ENCODE assay signal across 8 mouse cellular contexts in genomic region chr7:80023621-80024435, GRCm38 (mm10). TPM values are rescaled to one million over a fixed set of nuclear protein-coding genes. Genes with fewer than 3 reads are reported as not detected.
A peak's percentile ranks its signal among the peaks of the same experiment; 100 is the strongest.
DNase-seq lines count a peak whose midpoint lies in the region; ATAC-seq lines count a peak whose summit lies in the region.

No protein-coding gene starts in this region.

- H3K27ac ChIP-seq in embryonic facial prominence, embryonic 14.5 days (replicated peaks; ENCODE audit: low read depth, low read length) = peak overlapping the region; percentile 99
- H3K27ac ChIP-seq in stomach, embryonic 14.5 days (ENCODE audit: low read length) = peak overlapping the region; percentile 97; the same call in 1 of the 2 replicates

- no peaks in the 10 kb centered on the region for H3K27me3 ChIP-seq in embryonic facial prominence, embryonic 14.5 days (replicated peaks; ENCODE audit: control insufficient read depth, insufficient read depth, low read length)
- H3K27me3 ChIP-seq in stomach, embryonic 14.5 days (ENCODE audit: control insufficient read depth, insufficient read depth, low read length) = no peaks in the 10 kb centered on the region

- 66% methylated on average over 5 of the region's 5 CpGs for WGBS in embryonic facial prominence, embryonic 14.5 days
- whole genome bisulfite sequencing in stomach, embryonic 14.5 days = 74% methylated on average over 5 of the region's 5 CpGs

- peaks cover 11% of the 10 kb centered on the region; the same call in 1 of the 2 replicates for H3K4me1 ChIP-seq in embryonic facial prominence, embryonic 14.5 days (ENCODE audit: control insufficient read depth, insufficient read depth, low read length)
- peaks cover 3% of the 10 kb centered on the region; the same call in 1 of the 2 replicates for H3K4me1 ChIP-seq in stomach, embryonic 14.5 days (ENCODE audit: control insufficient read depth, insufficient read depth, low read length)

- H3K4me2 ChIP-seq in embryonic facial prominence, embryonic 14.5 days (ENCODE audit: low read depth, low read length) = peak overlapping the region; percentile 73
- H3K4me2 ChIP-seq in stomach, embryonic 14.5 days (replicated peaks; ENCODE audit: low read depth, low read length) = peak overlapping the region; percentile 92; the same call in 1 of the 2 replicates

- ATAC-seq in cerebellum, adult (ENCODE audit: insufficient number of reproducible peaks, low FRiP score, low TSS enrichment) = no peak
- ATAC-seq in embryonic facial prominence, embryonic 14.5 days (ENCODE audit: low read depth) = no peak
- peak; percentile 57 for ATAC-seq in inflammation-experienced regulatory T-cells, adult 6 months
- ATAC-seq in stomach, embryonic 14.5 days (ENCODE audit: insufficient number of reproducible peaks, insufficient read depth, low FRiP score, low read depth) = no peak

- H3K4me3 ChIP-seq in embryonic facial prominence, embryonic 14.5 days (ENCODE audit: low read depth, low read length) = no peak overlapping the region; the same call in 1 of the 2 replicates
- peak overlapping the region; percentile 93; the same call in 1 of the 2 replicates for H3K4me3 ChIP-seq in stomach, embryonic 14.5 days (ENCODE audit: low read depth, low read length)

- H3K36me3 ChIP-seq in embryonic facial prominence, embryonic 14.5 days (ENCODE audit: control insufficient read depth, insufficient read depth, low read length) = no peaks in the 10 kb centered on the region
- no peaks in the 10 kb centered on the region for H3K36me3 ChIP-seq in stomach, embryonic 14.5 days (ENCODE audit: control insufficient read depth, insufficient read depth, low read length)

- no peak overlapping the region for H3K9ac ChIP-seq in embryonic facial prominence, embryonic 14.5 days (ENCODE audit: low read depth, low read length)
- H3K9ac ChIP-seq in stomach, embryonic 14.5 days (replicated peaks; ENCODE audit: low read depth, low read length) = no peak overlapping the region

- no peaks in the 10 kb centered on the region for H3K9me3 ChIP-seq in embryonic facial prominence, embryonic 14.5 days (ENCODE audit: control insufficient read depth, low read length)
- H3K9me3 ChIP-seq in stomach, embryonic 14.5 days (ENCODE audit: control insufficient read depth, low read depth, low read length) = no peaks in the 10 kb centered on the region

- DNase-seq in cerebellum, postnatal 10 days = peak; percentile 51 to 57
- DNase-seq in CD8-positive naive resting alpha-beta T cell, adult 2 months (ENCODE audit: low read depth in 2 of 2, low spot score in 2 of 2) = peak; percentile 40 to 50
- no peak for DNase-seq in embryonic facial prominence, embryonic 14.5 days (ENCODE audit: low spot score)
- peak; percentile 68 for DNase-seq in lung, postnatal 36 days
- DNase-seq in adrenal gland, adult 2 months = no peak

RNA-seq across cellular contexts. Expression of gene Zfp710, which starts 0.8 kb away (rescaled TPM):
- polyA plus RNA-seq in embryonic facial prominence, embryonic 14.5 days (2014; fragmentation: Nextera tagmentation; extraction: Ambion mirVana) = 14.2 and 14.3 TPM in 2 replicates
- 1 to 10 TPM; 1.8 to 5.1 (median 4.4) TPM for polyA plus RNA-seq in inflammation-experienced regulatory T-cells, adult 6 months (2017; shearing (Covaris generic))
- 16.4 and 16.6 TPM in 2 replicates for polyA plus RNA-seq in stomach, embryonic 14.5 days (2014; fragmentation: Nextera tagmentation; extraction: Ambion mirVana)
- 10 to 100 TPM; 14.0 to 25.5 TPM for total RNA-seq in adrenal gland, adult 2 months (2021)
- 24.1 and 24.8 TPM in 2 replicates for polyA plus RNA-seq in adrenal gland, adult 2 months (2012; rRNA removed)

Comparison
In these comparisons a context has a peak if more than half of its experiments do, and no peak if none do; other contexts are left out.
1. DNase-seq: peak in cerebellum, postnatal 10 days (2 of 2), CD8-positive naive resting alpha-beta T cell, adult 2 months (2 of 2) and lung, postnatal 36 days (single experiment); none in embryonic facial prominence, embryonic 14.5 days (single experiment) and adrenal gland, adult 2 months (single experiment).